Mouse (Mus musculus) embryonic fibroblast, embryonic 13.5 days (primary cell): ENCODE measurements at regions not wholly inside any gene's neighbourhood (a gene's known extent, or its start where the extent isn't known, plus 50 kb on each side); places are given as distances from the start of the nearest gene placed in this dataset.

Experiments used
- CTCF ChIP-seq: IDR thresholded peaks from 2 replicates; pipeline ENCODE4 v1.5.1; 2011; ENCODE audit warnings: mild to moderate bottlenecking, control low read depth, low read length, moderate library complexity, borderline replicate concordance; ENCODE audit not compliant: insufficient read depth
- POLR2A ChIP-seq: IDR thresholded peaks from 2 replicates; pipeline ENCODE4 v1.6.1; 2011; ENCODE audit warnings: low read depth, mild to moderate bottlenecking, control low read depth, low read length, moderate library complexity

- TF ChIP-seq POLR2A (no peak), CTCF (no peak)
Observed at GRCm38 (mm10) chr12:93687196-93687595, 1838.2 kb upstream of the Sel1l start.
